Mouse (Mus musculus) limb, embryonic 13.5 days (tissue): ENCODE data around the gene Gfpt2. TPM values are rescaled to one million over a fixed set of nuclear protein-coding genes. Genes with fewer than 3 reads are reported as not detected.

ENCODE experiments used
- ATAC-seq: fragments of 200-750 bp; cut with Nextera tagmentation; 2 replicates; pipeline ENCODE4 v1.8.0; 2017; ENCODE audit warnings: low read depth, moderate number of reproducible peaks, moderate TSS enrichment; ENCODE audit not compliant: low FRiP score
- H3K27ac ChIP-seq: fragments of 300-500 bp; sonication (generic); 2 replicates; pipeline ENCODE4 v1.5.1; 2015; ENCODE audit warnings: inconsistent platforms, mild to moderate bottlenecking, moderate library complexity
- H3K27me3 ChIP-seq: fragments of 300-500 bp; sonication (generic); 2 replicates; pipeline ENCODE4 v1.6.1; 2015; ENCODE audit warnings: mild to moderate bottlenecking, inconsistent platforms
- H3K36me3 ChIP-seq: fragments of 300-500 bp; sonication (generic); 2 replicates; pipeline ENCODE4 v1.6.1; 2015; ENCODE audit warnings: inconsistent platforms, mild to moderate bottlenecking, moderate library complexity
- H3K4me1 ChIP-seq: fragments of 300-500 bp; sonication (generic); 2 replicates; pipeline ENCODE4 v1.6.1; 2015; ENCODE audit warnings: inconsistent platforms
- H3K4me2 ChIP-seq: fragments of 300-500 bp; sonication (generic); replicated peaks from 2 replicates; pipeline ENCODE4 v1.6.1; 2015; ENCODE audit warnings: inconsistent platforms, mild to moderate bottlenecking, moderate library complexity
- H3K4me3 ChIP-seq: fragments of 300-500 bp; sonication (generic); 2 replicates; pipeline ENCODE4 v1.5.1; 2015; ENCODE audit warnings: moderate library complexity, mild to moderate bottlenecking, inconsistent platforms
- H3K9ac ChIP-seq: fragments of 300-500 bp; sonication (generic); 2 replicates; pipeline ENCODE4 v1.6.1; 2015; ENCODE audit warnings: mild to moderate bottlenecking, inconsistent platforms
- H3K9me3 ChIP-seq: fragments of 300-500 bp; sonication (generic); 2 replicates; pipeline ENCODE4 v1.6.1; 2016; ENCODE audit warnings: inconsistent platforms
- WGBS: fragments of 180-500 bp; shearing (Covaris S2); methylation state at CpG from one replicate; pipeline ENCODE4 v1.1.7; 2015; 5-methylcytosine and 5-hydroxymethylcytosine counted together
- microRNA-seq: library from miRNA; unstranded; fragments of <30 nt; microRNA quantifications from one replicate; pipeline ENCODE4, GENCODE M21; 2016
- polyA plus RNA-seq: library from polyadenylated mRNA; unstranded; fragments of >200 nt; fragmentation: Nextera tagmentation; extraction: Ambion mirVana; gene quantifications from 2 replicates; pipeline ENCODE4 v1.2.1, GENCODE M21; 2015

The Gfpt2 gene
- polyA plus RNA-seq, 1 experiment from 2014 or later, result 39.3 TPM

DNA sequence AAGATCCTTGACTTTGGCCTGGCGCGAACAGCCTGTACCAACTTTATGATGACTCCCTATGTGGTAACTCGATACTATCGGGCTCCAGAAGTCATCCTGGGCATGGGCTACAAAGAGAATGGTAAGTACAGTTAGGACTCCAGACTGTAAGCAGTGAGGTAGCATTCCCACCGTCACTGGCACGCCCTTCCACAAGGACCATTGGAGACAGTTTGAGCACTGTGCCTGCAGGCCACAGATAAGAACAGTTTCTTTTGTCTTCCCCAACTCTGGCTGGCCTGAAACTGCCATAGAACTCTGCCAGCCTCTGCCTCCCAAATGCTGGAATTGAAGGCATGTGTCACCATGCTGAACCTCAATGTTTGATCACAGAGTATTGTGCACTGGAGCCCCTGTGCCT, 78.8 kb downstream of the Gfpt2 start:
- Histone ChIP-seq H3K27ac (no peak overlapping the region), H3K4me3 (no peak overlapping the region)
- no peak for ATAC-seq

GRCm38 (mm10) chr11:49876948-49877817, 83.2 kb downstream of the Gfpt2 start:
- Histone ChIP-seq H3K9ac (no peak overlapping the region), H3K27me3 (no peaks in the 10 kb centered on the region), H3K36me3 (peaks cover 55% of the 10 kb centered on the region), H3K4me3 (no peak overlapping the region), H3K9me3 (no peaks in the 10 kb centered on the region), H3K27ac (peak overlapping the region; percentile 17; the same call in 1 of the 2 replicates), H3K4me2 (no peak overlapping the region), H3K4me1 (peaks cover 10% of the 10 kb centered on the region; the same call in 1 of the 2 replicates)
- no peak for ATAC-seq
- WGBS, result 85% methylated on average over 8 of the region's 8 CpGs

More for the DNA sequence above, 78.8 kb downstream of the Gfpt2 start:
- Histone ChIP-seq H3K27me3 (no peaks in the 10 kb centered on the region), H3K4me2 (no peak overlapping the region), H3K36me3 (peaks cover 41% of the 10 kb centered on the region), H3K9ac (no peak overlapping the region), H3K9me3 (no peaks in the 10 kb centered on the region), H3K4me1 (peaks cover 10% of the 10 kb centered on the region; the same call in 1 of the 2 replicates)
- 93% methylated on average over 6 of the region's 6 CpGs for WGBS

DNA sequence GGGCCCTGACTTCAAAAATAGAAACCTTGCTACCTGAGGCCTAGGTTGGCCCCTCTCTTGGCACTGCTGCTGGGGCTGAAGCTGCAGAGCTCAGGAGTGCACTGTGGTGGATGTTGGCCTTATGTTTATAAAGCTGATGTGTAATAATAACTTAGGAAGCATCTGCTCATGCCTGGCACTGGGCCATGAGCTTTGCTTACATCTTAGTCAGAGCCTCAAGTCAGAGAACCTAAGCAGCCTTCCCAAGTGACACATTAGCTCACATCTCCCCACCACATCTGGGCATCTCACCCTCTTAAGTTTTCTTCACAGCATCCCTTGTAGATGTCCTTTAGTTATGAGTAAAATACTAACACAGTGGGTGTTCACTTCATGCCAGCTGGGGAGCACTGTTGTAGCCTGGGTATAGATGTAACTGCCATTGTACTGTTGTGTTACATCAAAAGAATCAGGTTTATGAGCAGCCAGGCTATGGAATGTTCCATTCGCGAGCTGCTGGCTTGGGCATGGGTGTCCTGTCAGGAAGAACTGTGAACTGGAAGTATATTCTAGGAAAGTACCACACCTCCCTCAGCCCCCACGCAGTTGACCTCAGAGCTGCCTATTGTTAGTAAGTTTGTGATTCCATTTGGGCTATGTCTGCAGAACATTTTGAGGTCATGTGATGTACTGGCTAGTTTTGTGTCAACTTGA, 86.1 kb downstream of the Gfpt2 start:
- ATAC-seq, result no peak
- no peak overlapping the region for H3K4me2 ChIP-seq
- 82% methylated on average over 3 of the region's 3 CpGs for WGBS

DNA sequence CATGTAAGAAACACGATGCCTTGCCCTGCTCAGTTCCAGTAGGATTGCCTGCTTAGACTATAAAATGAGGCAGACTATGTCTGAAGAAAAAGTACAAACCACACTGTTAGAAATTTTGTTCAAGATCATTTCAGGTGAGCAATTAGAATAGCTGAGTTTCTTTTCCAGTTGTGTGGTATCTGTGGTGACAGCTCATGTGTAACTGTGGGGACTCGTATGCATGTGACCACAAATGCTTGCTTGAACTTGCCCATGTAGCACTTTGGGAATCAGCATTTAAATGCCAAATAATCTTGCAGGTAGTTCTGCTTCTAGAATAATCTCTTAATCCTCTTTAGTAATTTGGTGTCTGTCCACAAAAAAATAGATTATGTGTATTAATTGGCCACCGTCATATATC, 89.4 kb downstream of the Gfpt2 start:
- peaks cover 78% of the 10 kb centered on the region for H3K36me3 ChIP-seq

More for the DNA sequence above, 86.1 kb downstream of the Gfpt2 start:
- Histone ChIP-seq H3K9ac (no peak overlapping the region), H3K4me1 (peaks cover 10% of the 10 kb centered on the region; the same call in 1 of the 2 replicates), H3K27me3 (no peaks in the 10 kb centered on the region), H3K4me3 (no peak overlapping the region), H3K36me3 (peaks cover 58% of the 10 kb centered on the region), H3K27ac (no peak overlapping the region), H3K9me3 (no peaks in the 10 kb centered on the region)

More for the DNA sequence above, 89.4 kb downstream of the Gfpt2 start:
- H3K4me2 ChIP-seq, result no peak overlapping the region
- no peaks in the 10 kb centered on the region for H3K9me3 ChIP-seq
- H3K9ac ChIP-seq, result no peak overlapping the region
- no peaks in the 10 kb centered on the region for H3K4me1 ChIP-seq
- H3K4me3 ChIP-seq, result no peak overlapping the region
- WGBS, result 87% methylated on average over 3 of the region's 3 CpGs
- no peak overlapping the region for H3K27ac ChIP-seq
- no peak for ATAC-seq
- no peaks in the 10 kb centered on the region for H3K27me3 ChIP-seq

Small RNA genes lying within 50 kb of the gene (microRNA-seq; reads per million reads assigned to microRNA genes)
- not detected for gene Gm23813

Other genes with a start within 250 kb of the Gfpt2 start
- gene Olfr1380, start 237.3 kb upstream of the Gfpt2 start, polyA plus RNA-seq, result not detected in 2 replicates
- 4.2 and 4.3 TPM in 2 replicates for gene Flt4, start 184.9 kb upstream of the Gfpt2 start, polyA plus RNA-seq
- gene Scgb3a1, start 130.6 kb upstream of the Gfpt2 start, polyA plus RNA-seq, result not detected in 2 replicates
- 62.0 and 64.8 TPM in 2 replicates for gene Cnot6, start 81.5 kb upstream of the Gfpt2 start, polyA plus RNA-seq
- 36.1 and 38.2 TPM in 2 replicates for gene Mapk9, start 52.6 kb downstream of the Gfpt2 start, polyA plus RNA-seq
- gene Rasgef1c, start 107.7 kb downstream of the Gfpt2 start, polyA plus RNA-seq, result 0.27 and 0.31 TPM in 2 replicates
- gene Rnf130, start 231.2 kb downstream of the Gfpt2 start, polyA plus RNA-seq, result 85.6 and 88.8 TPM in 2 replicates